Mouse (Mus musculus) midbrain, embryonic 14.5 days (tissue): ENCODE data around the gene Pitpnm1. TPM values are rescaled to one million over a fixed set of nuclear protein-coding genes. Genes with fewer than 3 reads are reported as not detected.

ENCODE experiments used
- ATAC-seq: fragments of 200-750 bp; cut with Nextera tagmentation; 2 replicates; pipeline ENCODE4 v1.8.0; 2017; ENCODE audit warnings: moderate number of reproducible peaks, moderate library complexity; ENCODE audit not compliant: low FRiP score, low TSS enrichment
- DNase-seq: peaks from one replicate; pipeline ENCODE4 v3.0.0-alpha.2; 2015
- H3K27ac ChIP-seq: fragments of 300-500 bp; sonication (generic); replicated peaks from 2 replicates; pipeline ENCODE4 v1.5.1; 2014; ENCODE audit warnings: mild to moderate bottlenecking, low read depth, low read length, moderate library complexity
- H3K27me3 ChIP-seq: fragments of 300-500 bp; sonication (generic); 2 replicates; pipeline ENCODE4 v1.6.1; 2014; ENCODE audit warnings: low read length, control low read depth, mixed read lengths; ENCODE audit not compliant: control insufficient read depth, insufficient read depth
- H3K36me3 ChIP-seq: fragments of 300-500 bp; sonication (generic); 2 replicates; pipeline ENCODE4 v1.6.1; 2014; ENCODE audit warnings: low read length, control low read depth; ENCODE audit not compliant: control insufficient read depth, insufficient read depth
- H3K4me1 ChIP-seq: fragments of 300-500 bp; sonication (generic); 2 replicates; pipeline ENCODE4 v1.6.1; 2014; ENCODE audit warnings: mild to moderate bottlenecking, antibody characterized with exemption, low read length, control low read depth; ENCODE audit not compliant: control insufficient read depth, insufficient read depth
- H3K4me2 ChIP-seq: fragments of 300-500 bp; sonication (generic); 2 replicates; pipeline ENCODE4 v1.6.1; 2014; ENCODE audit warnings: mild to moderate bottlenecking, low read length, moderate library complexity
- H3K4me3 ChIP-seq: fragments of 300-500 bp; sonication (generic); replicated peaks from 2 replicates; pipeline ENCODE4 v1.5.1; 2014; ENCODE audit warnings: low read depth, low read length
- H3K9ac ChIP-seq: fragments of 300-500 bp; sonication (generic); replicated peaks from 2 replicates; pipeline ENCODE4 v1.6.1; 2014; ENCODE audit warnings: mild to moderate bottlenecking, low read length, moderate library complexity
- H3K9me3 ChIP-seq: fragments of 300-500 bp; sonication (generic); 2 replicates; pipeline ENCODE4 v1.6.1; 2016; ENCODE audit warnings: low read length, control low read depth, mixed read lengths; ENCODE audit not compliant: control insufficient read depth
- WGBS: fragments of 180-500 bp; shearing (Covaris S2); extraction: QIAGEN DNeasy Blood & Tissue Kit; methylation state at CpG from one replicate; pipeline ENCODE4 v1.1.7; 2014; 5-methylcytosine and 5-hydroxymethylcytosine counted together
- polyA plus RNA-seq: library from polyadenylated mRNA; unstranded; fragments of >200 nt; fragmentation: Nextera tagmentation; extraction: Ambion mirVana; gene quantifications from 2 replicates; pipeline ENCODE4 v1.2.1, GENCODE M21; 2014

Pitpnm1 gene
- polyA plus RNA-seq, 1 experiment from 2014 or later: 72.8 TPM

- WGBS: 94% methylated on average over 18 of the region's 18 CpGs
- Histone ChIP-seq H3K27ac (no peak overlapping the region), H3K9ac (no peak overlapping the region), H3K4me1 (peaks cover 26% of the 10 kb centered on the region), H3K9me3 (no peaks in the 10 kb centered on the region), H3K27me3 (no peaks in the 10 kb centered on the region), H3K4me3 (no peak overlapping the region), H3K36me3 (peaks cover 38% of the 10 kb centered on the region), H3K4me2 (no peak overlapping the region)
- DNase-seq: no peak
- ATAC-seq: no peak
Observed at GRCm38 (mm10) chr19:4103294-4103693, 3.5 kb downstream of the Pitpnm1 start.

- Histone ChIP-seq H3K27ac (no peak overlapping the region), H3K9me3 (no peaks in the 10 kb centered on the region), H3K27me3 (no peaks in the 10 kb centered on the region), H3K4me3 (no peak overlapping the region), H3K4me1 (peaks cover 26% of the 10 kb centered on the region), H3K9ac (no peak overlapping the region), H3K36me3 (peaks cover 42% of the 10 kb centered on the region), H3K4me2 (no peak overlapping the region)
- DNase-seq (no peak), ATAC-seq (no peak)
- WGBS: 84% methylated on average over 3 of the region's 3 CpGs
Observed at GRCm38 (mm10) chr19:4103792-4104191, 4.0 kb downstream of the Pitpnm1 start.

- H3K27ac ChIP-seq: no peak overlapping the region
Observed at GRCm38 (mm10) chr19:4104675-4105194, 4.9 kb downstream of the Pitpnm1 start.

GRCm38 (mm10) chr19:4106654-4107053, 6.9 kb downstream of the Pitpnm1 start:
- 95% methylated on average over 14 of the region's 14 CpGs for WGBS
- H3K27me3 ChIP-seq: no peaks in the 10 kb centered on the region
- no peak overlapping the region for H3K27ac ChIP-seq
- H3K9ac ChIP-seq: no peak overlapping the region
- no peak overlapping the region for H3K4me2 ChIP-seq
- peaks cover 68% of the 10 kb centered on the region for H3K36me3 ChIP-seq
- H3K9me3 ChIP-seq: no peaks in the 10 kb centered on the region
- no peak overlapping the region for H3K4me3 ChIP-seq
- ATAC-seq (no peak), DNase-seq (no peak)
- H3K4me1 ChIP-seq: peaks cover 7% of the 10 kb centered on the region

More at GRCm38 (mm10) chr19:4104675-4105194, 4.9 kb downstream of the Pitpnm1 start:
- H3K9me3 ChIP-seq: no peaks in the 10 kb centered on the region
- no peak overlapping the region for H3K4me2 ChIP-seq
- peaks cover 17% of the 10 kb centered on the region for H3K4me1 ChIP-seq
- no peaks in the 10 kb centered on the region for H3K27me3 ChIP-seq
- DNase-seq (no peak), ATAC-seq (no peak)
- 94% methylated on average over 16 of the region's 16 CpGs for WGBS
- no peak overlapping the region for H3K4me3 ChIP-seq
- peaks cover 50% of the 10 kb centered on the region for H3K36me3 ChIP-seq
- H3K9ac ChIP-seq: no peak overlapping the region

- Histone ChIP-seq H3K9me3 (no peaks in the 10 kb centered on the region), H3K9ac (no peak overlapping the region), H3K4me1 (no peaks in the 10 kb centered on the region), H3K4me2 (no peak overlapping the region), H3K36me3 (peaks cover 76% of the 10 kb centered on the region), H3K27ac (no peak overlapping the region), H3K27me3 (no peaks in the 10 kb centered on the region), H3K4me3 (no peak overlapping the region)
- no peak for ATAC-seq
- 89% methylated on average over 9 of the region's 9 CpGs for WGBS
- no peak for DNase-seq
Observed at GRCm38 (mm10) chr19:4108535-4108934, 8.7 kb downstream of the Pitpnm1 start.

- H3K4me3 ChIP-seq: no peak overlapping the region
- peaks cover 85% of the 10 kb centered on the region for H3K36me3 ChIP-seq
- no peaks in the 10 kb centered on the region for H3K27me3 ChIP-seq
- H3K9ac ChIP-seq: no peak overlapping the region
- no peak overlapping the region for H3K27ac ChIP-seq
- 93% methylated on average over 26 of the region's 26 CpGs for WGBS
- ATAC-seq (no peak), DNase-seq (no peak)
- no peaks in the 10 kb centered on the region for H3K4me1 ChIP-seq
- H3K9me3 ChIP-seq: no peaks in the 10 kb centered on the region
- H3K4me2 ChIP-seq: no peak overlapping the region
Observed at GRCm38 (mm10) chr19:4112063-4112960, 12.5 kb downstream of the Pitpnm1 start.

GRCm38 (mm10) chr19:4113186-4113805, 13.5 kb downstream of the Pitpnm1 start:
- Histone ChIP-seq H3K4me2 (no peak overlapping the region), H3K9me3 (no peaks in the 10 kb centered on the region), H3K4me1 (no peaks in the 10 kb centered on the region), H3K27me3 (no peaks in the 10 kb centered on the region), H3K27ac (no peak overlapping the region), H3K4me3 (no peak overlapping the region), H3K36me3 (peaks cover 87% of the 10 kb centered on the region), H3K9ac (no peak overlapping the region)
- DNase-seq (peak; percentile 23), ATAC-seq (no peak)
- WGBS: 87% methylated on average over 13 of the region's 13 CpGs

- no peaks in the 10 kb centered on the region for H3K27me3 ChIP-seq
- no peak for DNase-seq
- H3K4me1 ChIP-seq: no peaks in the 10 kb centered on the region
- H3K4me3 ChIP-seq: no peak overlapping the region
- no peak overlapping the region for H3K27ac ChIP-seq
- peaks cover 83% of the 10 kb centered on the region for H3K36me3 ChIP-seq
- 77% methylated on average over 5 of the region's 5 CpGs for WGBS
- ATAC-seq: no peak
- H3K9ac ChIP-seq: no peak overlapping the region
- no peaks in the 10 kb centered on the region for H3K9me3 ChIP-seq
- no peak overlapping the region for H3K4me2 ChIP-seq
Observed at GRCm38 (mm10) chr19:4113806-4114230, 14.0 kb downstream of the Pitpnm1 start.
